Mouse (Mus musculus) midbrain, postnatal 0 days (tissue): ENCODE data around the gene Kif2a. TPM values are rescaled to one million over a fixed set of nuclear protein-coding genes. Genes with fewer than 3 reads are reported as not detected.

Experiments used
- ATAC-seq: fragments of 200-750 bp; cut with Nextera tagmentation; 2 replicates; pipeline ENCODE4 v1.8.0; 2017; ENCODE audit warnings: moderate number of reproducible peaks, mild to moderate bottlenecking, moderate TSS enrichment, moderate library complexity; ENCODE audit not compliant: low FRiP score
- DNase-seq: peaks from one replicate; pipeline ENCODE4 v3.0.0-alpha.2; 2015; ENCODE audit warnings: low spot score
- H3K27ac ChIP-seq: fragments of 300-500 bp; sonication (generic); 2 replicates; pipeline ENCODE4 v1.5.1; 2014; ENCODE audit warnings: low read depth, mild to moderate bottlenecking, low read length, mixed read lengths
- H3K27me3 ChIP-seq: fragments of 300-500 bp; sonication (generic); 2 replicates; pipeline ENCODE4 v1.6.1; 2014; ENCODE audit warnings: low read length, control low read depth, mixed read lengths; ENCODE audit not compliant: insufficient read depth
- H3K36me3 ChIP-seq: fragments of 300-500 bp; sonication (generic); 2 replicates; pipeline ENCODE4 v1.6.1; 2014; ENCODE audit warnings: low read length, control low read depth, mixed read lengths; ENCODE audit not compliant: insufficient read depth
- H3K4me1 ChIP-seq: fragments of 300-500 bp; sonication (generic); 2 replicates; pipeline ENCODE4 v1.6.1; 2014; ENCODE audit warnings: mild to moderate bottlenecking, control low read depth, antibody characterized with exemption, low read length, mixed read lengths; ENCODE audit not compliant: insufficient read depth
- H3K4me2 ChIP-seq: fragments of 300-500 bp; sonication (generic); 2 replicates; pipeline ENCODE4 v1.6.1; 2014; ENCODE audit warnings: low read depth, mild to moderate bottlenecking, low read length, mixed read lengths; ENCODE audit not compliant: poor library complexity, severe bottlenecking
- H3K4me3 ChIP-seq: fragments of 300-500 bp; sonication (generic); 2 replicates; pipeline ENCODE4 v1.5.1; 2014; ENCODE audit warnings: low read depth, mild to moderate bottlenecking, low read length, moderate library complexity
- H3K9ac ChIP-seq: fragments of 300-500 bp; sonication (generic); replicated peaks from 2 replicates; pipeline ENCODE4 v1.6.1; 2014; ENCODE audit warnings: mild to moderate bottlenecking, low read length, moderate library complexity, mixed read lengths; ENCODE audit not compliant: poor library complexity, severe bottlenecking
- H3K9me3 ChIP-seq: fragments of 300-500 bp; sonication (generic); 2 replicates; pipeline ENCODE4 v1.6.1; 2016; ENCODE audit warnings: low read length, control low read depth
- CTCF ChIP-seq: IDR thresholded peaks from 2 replicates; pipeline ENCODE4 v1.5.1; 2016; ENCODE audit warnings: antibody characterized with exemption, mild to moderate bottlenecking
- WGBS: fragments of 180-500 bp; shearing (Covaris S2); extraction: QIAGEN DNeasy Blood & Tissue Kit; methylation state at CpG from one replicate; pipeline ENCODE4 v1.1.7; 2014; 5-methylcytosine and 5-hydroxymethylcytosine counted together
- polyA plus RNA-seq: library from polyadenylated mRNA; unstranded; fragments of >200 nt; fragmentation: Nextera tagmentation; extraction: Ambion mirVana; gene quantifications from 2 replicates; pipeline ENCODE4 v1.2.1, GENCODE M21; 2015
- total RNA-seq: library from RNA; depleted of rRNA; stranded (reverse); fragments of >200 nt; gene quantifications from 2 replicates; pipeline ENCODE4 v1.2.3, GENCODE M21; 2014; rRNA removed

Gene Kif2a
- total RNA-seq, result 44.4 and 58.9 TPM in 2 replicates
- polyA plus RNA-seq, result 87.4 and 97.3 TPM in 2 replicates

DNA sequence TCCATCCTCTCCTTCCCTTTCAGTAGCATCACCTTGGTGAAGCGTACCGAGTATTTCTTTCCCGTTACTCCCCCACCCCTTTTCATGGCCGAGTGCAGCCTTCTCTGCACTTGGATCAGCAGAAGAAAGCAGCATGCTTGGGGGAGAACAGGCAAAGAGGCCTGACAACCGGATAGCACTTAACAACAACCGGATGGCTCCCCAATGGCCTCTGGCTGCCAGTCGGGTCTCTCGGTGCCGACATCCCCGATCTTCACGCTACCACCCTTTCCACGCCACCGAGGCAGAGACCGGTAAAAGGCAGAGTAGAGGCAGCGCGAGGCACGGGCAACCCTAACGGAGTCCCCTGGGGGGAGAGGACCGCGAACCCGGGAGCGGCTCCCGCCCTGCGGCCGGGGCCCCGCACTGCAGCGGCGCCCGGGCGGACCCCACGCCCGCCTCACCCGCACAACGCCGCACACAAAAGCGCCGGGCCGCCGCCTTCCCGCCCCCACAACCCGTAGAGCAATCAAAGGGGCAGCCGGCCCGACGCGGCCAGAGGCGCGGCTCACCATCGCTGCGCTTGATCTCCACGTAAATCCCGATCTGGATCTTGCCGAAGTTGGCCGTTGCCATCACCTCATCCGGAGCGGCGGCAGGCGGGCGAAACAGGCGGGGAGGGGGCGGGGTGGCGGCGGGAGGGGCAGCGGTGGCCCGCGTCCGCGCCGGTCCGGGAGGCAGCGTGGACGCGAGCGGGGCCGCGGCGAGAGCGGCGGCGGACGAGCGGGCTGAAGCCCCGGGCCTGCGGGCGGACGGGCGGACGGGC lies at the start of gene Kif2a:
Gene Kif2a, minus strand, starts transcription at position 666 of the 805 bp plus-strand sequence.
- Histone ChIP-seq H3K4me3 (peak within 1 kb of the TSS; percentile 98), H3K36me3 (no peaks in the 10 kb centered on the region), H3K4me1 (no peaks in the 10 kb centered on the region), H3K9ac (peak within 1 kb of the TSS; percentile 91), H3K9me3 (no peaks in the 10 kb centered on the region), H3K27ac (peak within 1 kb of the TSS; percentile 98), H3K4me2 (peak within 1 kb of the TSS; percentile 77), H3K27me3 (no peaks in the 10 kb centered on the region)
- under 1% methylated on average over 38 of the region's 87 CpGs for WGBS
- ATAC-seq (peak; percentile 75), DNase-seq (peak; percentile 57)
- no peak for TF ChIP-seq CTCF

DNA sequence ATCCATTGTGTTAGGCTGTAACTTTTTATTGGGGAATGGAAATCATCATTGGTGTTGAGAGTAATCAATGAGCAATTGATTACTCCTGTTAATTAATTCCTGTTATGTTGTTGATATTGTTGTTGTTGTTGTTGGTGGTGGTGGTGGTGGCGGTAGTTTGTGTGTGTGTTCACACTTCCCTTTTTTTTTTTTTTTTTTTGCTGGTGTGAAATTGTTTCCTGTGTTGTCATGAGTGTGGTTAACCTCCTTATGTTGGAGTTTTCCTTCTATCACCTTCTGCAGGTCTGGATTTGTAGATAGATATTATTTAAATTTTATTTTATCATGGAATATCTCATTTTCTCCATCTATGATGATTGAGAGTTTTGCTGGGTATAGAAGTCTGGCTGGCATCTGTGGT lies 47.1 kb upstream of the Kif2a start:
- H3K27ac ChIP-seq, result no peak overlapping the region
- H3K4me1 ChIP-seq, result no peaks in the 10 kb centered on the region
- no peaks in the 10 kb centered on the region for H3K36me3 ChIP-seq
- ATAC-seq, result no peak
- no peaks in the 10 kb centered on the region for H3K9me3 ChIP-seq
- 100% methylated on average over 1 of the region's 1 CpGs for WGBS
- H3K9ac ChIP-seq, result no peak overlapping the region
- TF ChIP-seq CTCF, result no peak
- no peaks in the 10 kb centered on the region for H3K27me3 ChIP-seq
- no peak overlapping the region for H3K4me3 ChIP-seq
- DNase-seq, result no peak
- H3K4me2 ChIP-seq, result no peak overlapping the region

DNA sequence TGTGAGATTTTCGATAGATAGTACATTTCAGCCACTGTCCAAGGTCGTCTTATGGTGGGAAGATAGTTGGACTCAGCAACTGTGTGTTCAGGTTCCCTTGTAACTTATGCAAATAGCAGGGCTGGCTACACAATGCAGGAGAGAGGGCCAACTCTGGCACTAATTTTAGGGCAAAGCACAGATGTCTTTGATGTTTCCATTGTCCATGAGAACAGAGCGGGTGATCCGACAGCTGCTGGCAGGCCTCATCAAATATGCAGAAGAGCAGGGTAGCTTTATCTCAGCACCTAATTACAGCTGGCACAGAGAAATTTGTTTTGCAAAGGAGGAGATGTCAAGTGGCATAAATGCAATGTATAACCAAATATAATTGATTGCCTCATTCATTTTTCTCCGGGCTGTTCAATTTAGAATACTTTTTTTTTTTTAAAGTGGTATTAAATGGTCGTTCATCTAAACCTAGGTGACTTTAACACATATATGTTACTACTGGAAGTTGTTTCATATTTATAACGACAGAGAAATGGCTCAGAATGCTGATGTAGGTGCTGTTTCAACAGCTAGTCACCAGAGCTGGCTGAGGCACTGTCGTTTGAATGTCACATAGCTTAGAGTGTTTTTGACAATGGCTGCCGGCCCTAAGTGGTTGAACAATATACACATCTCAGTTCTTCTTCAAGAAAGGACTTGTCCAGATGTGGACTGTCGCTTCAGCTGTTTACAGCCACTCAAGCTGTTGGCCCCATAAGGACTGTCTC lies 43.4 kb upstream of the Kif2a start:
- no peak for DNase-seq
- Histone ChIP-seq H3K4me2 (no peak overlapping the region), H3K36me3 (no peaks in the 10 kb centered on the region), H3K27ac (no peak overlapping the region), H3K27me3 (no peaks in the 10 kb centered on the region), H3K9ac (no peak overlapping the region), H3K4me1 (no peaks in the 10 kb centered on the region), H3K4me3 (no peak overlapping the region), H3K9me3 (no peaks in the 10 kb centered on the region)
- WGBS, result 43% methylated on average over 10 of the region's 10 CpGs
- ATAC-seq, result no peak
- TF ChIP-seq CTCF, result no peak

DNA sequence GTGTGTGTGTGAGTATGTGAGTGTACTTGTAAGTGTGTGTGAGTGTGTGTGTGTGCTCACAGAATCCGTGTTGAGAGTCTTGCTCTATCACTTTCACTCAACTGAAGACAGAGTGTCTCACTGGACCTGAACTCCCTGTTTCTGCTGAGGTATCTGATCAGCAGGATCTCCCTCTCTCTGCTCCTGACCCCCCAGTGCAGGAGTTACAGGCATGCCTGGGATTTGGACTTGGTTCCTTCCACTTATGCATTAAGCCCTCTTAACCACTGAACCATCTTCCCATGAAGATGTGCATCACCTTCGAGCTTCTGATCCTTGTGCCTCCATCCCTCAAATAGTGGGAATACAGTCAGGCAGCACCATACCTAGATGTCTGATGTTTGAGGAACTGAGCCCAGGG lies 42.3 kb upstream of the Kif2a start:
- no peak overlapping the region for H3K4me2 ChIP-seq

DNA sequence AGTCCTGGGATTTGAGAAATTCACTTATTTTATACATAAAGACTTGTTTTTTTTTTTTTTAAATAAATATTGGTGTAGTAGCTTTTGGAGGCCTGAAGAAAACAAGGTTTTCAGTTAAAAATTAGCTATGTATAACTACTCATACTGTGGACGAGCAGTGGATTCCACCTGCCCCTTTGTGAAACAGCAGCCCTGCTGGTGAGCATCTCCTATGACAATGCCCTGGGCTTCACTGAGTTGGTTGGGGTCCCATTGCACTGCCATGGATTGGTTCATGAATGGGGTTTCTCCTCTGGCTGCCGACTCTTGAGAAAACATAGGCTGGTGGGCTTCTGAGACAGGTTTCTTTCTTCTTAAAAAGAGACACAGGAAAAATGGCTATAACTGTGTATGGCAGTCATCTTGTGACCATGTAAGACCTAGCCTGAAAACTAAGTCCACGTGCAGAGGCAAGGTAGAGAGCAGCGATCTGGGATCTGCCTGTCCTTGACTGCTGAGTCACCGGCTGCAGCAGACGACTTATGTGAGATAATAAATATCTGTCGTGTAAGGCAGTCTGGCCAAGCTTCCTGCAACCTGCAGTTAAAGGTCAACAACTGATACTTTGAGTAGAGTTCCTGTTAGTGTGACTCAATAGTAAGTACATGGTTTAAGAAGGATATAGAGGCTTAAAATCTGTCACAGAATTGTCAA lies 41.3 kb upstream of the Kif2a start:
- Histone ChIP-seq H3K4me3 (no peak overlapping the region), H3K9ac (no peak overlapping the region)

More for the DNA sequence above, 42.3 kb upstream of the Kif2a start:
- no peak overlapping the region for H3K4me3 ChIP-seq
- ATAC-seq, result no peak
- no peaks in the 10 kb centered on the region for H3K27me3 ChIP-seq
- TF ChIP-seq CTCF, result no peak
- 86% methylated on average over 2 of the region's 2 CpGs for WGBS
- no peak overlapping the region for H3K27ac ChIP-seq
- no peak overlapping the region for H3K9ac ChIP-seq
- no peak for DNase-seq
- H3K4me1 ChIP-seq, result no peaks in the 10 kb centered on the region
- H3K36me3 ChIP-seq, result no peaks in the 10 kb centered on the region
- no peaks in the 10 kb centered on the region for H3K9me3 ChIP-seq

More for the DNA sequence above, 41.3 kb upstream of the Kif2a start:
- WGBS, result 75% methylated on average over 7 of the region's 7 CpGs
- H3K36me3 ChIP-seq, result no peaks in the 10 kb centered on the region
- no peak overlapping the region for H3K27ac ChIP-seq
- ATAC-seq (no peak), DNase-seq (no peak)
- no peak overlapping the region for H3K4me2 ChIP-seq
- no peaks in the 10 kb centered on the region for H3K4me1 ChIP-seq
- TF ChIP-seq CTCF, result no peak
- H3K9me3 ChIP-seq, result no peaks in the 10 kb centered on the region
- H3K27me3 ChIP-seq, result no peaks in the 10 kb centered on the region
